In genomic region chr17:37210884-37211768, GRCm38 (mm10) we compare ENCODE assay signal across 9 mouse cellular contexts. TPM values are rescaled to one million over a fixed set of nuclear protein-coding genes. Genes with fewer than 3 reads are reported as not detected.
A peak's percentile ranks its signal among the peaks of the same experiment; 100 is the strongest.
DNase-seq lines count a peak whose midpoint lies in the region; ATAC-seq and TF ChIP-seq lines count a peak whose summit lies in the region.
"Had no signal": no experiment of that assay in that cellular context is flagged by ENCODE, and none has a peak within 500 bp of the region (broad histone marks: within the 10 kb centered on the region; RNA-seq: fewer than 3 reads in every experiment).

No protein-coding gene starts in this region.

- H3K9me3 ChIP-seq in ES-E14 (ENCODE audit: control insufficient read depth, insufficient read depth, low read depth, low read length): no peaks in the 10 kb centered on the region
- no peaks in the 10 kb centered on the region for H3K9me3 ChIP-seq in forebrain, embryonic 14.5 days (replicated peaks; ENCODE audit: control insufficient read depth, low read length)
- no peaks in the 10 kb centered on the region for H3K9me3 ChIP-seq in midbrain, embryonic 10.5 days (replicated peaks)

- intact Hi-C loops in heart, postnatal 25 days (cut with DNase I): no loop called here

- peak; percentile 85 for DNase-seq in heart, adult 11 months
- no peak for DNase-seq in heart, postnatal 25 days (ENCODE audit: low spot score)
- no peak for DNase-seq in ES-E14 (ENCODE audit: low read depth, low spot score)
- DNase-seq in forebrain, embryonic 14.5 days (ENCODE audit: low spot score): peak; percentile 25
- peak; percentile 31 for DNase-seq in midbrain, embryonic 10.5 days (ENCODE audit: low spot score)
- no peak for DNase-seq in spleen, postnatal 36 days (ENCODE audit: low spot score in 2 of 2)
- no peak for DNase-seq in adrenal gland, postnatal 4 days (ENCODE audit: low spot score in 2 of 2)
- DNase-seq in spleen, postnatal 4 days (ENCODE audit: low spot score in 2 of 2): no peak

- no peak overlapping the region for H3K27ac ChIP-seq in ES-E14 (ENCODE audit: insufficient read depth, low read depth, low read length, poor library complexity, severe bottlenecking)
- H3K27ac ChIP-seq in forebrain, embryonic 14.5 days (ENCODE audit: low read depth, low read length): no peak overlapping the region
- H3K27ac ChIP-seq in midbrain, embryonic 10.5 days (replicated peaks): no peak overlapping the region; the same call in 1 of the 2 replicates

- H3K4me3 ChIP-seq in ES-E14 (ENCODE audit: insufficient read depth in 1 of 2, low read depth in 1 of 2, low read length in 2 of 2, poor library complexity in 1 of 2, severe bottlenecking in 1 of 2): peak overlapping the region; percentile 60 to 76
- H3K4me3 ChIP-seq in forebrain, embryonic 14.5 days (ENCODE audit: low read depth, low read length): peak overlapping the region; percentile 27
- H3K4me3 ChIP-seq in midbrain, embryonic 10.5 days: peak overlapping the region; percentile 54
- H3K4me3 ChIP-seq: erythroblast, embryonic 14.5 days had no signal

- no peaks in the 10 kb centered on the region for H3K27me3 ChIP-seq in forebrain, embryonic 14.5 days (replicated peaks; ENCODE audit: control insufficient read depth, insufficient read depth, low read length)
- peaks cover 24% of the 10 kb centered on the region for H3K27me3 ChIP-seq in midbrain, embryonic 10.5 days (ENCODE audit: low read depth, poor library complexity, severe bottlenecking)

- H3K9ac ChIP-seq in ES-E14 (ENCODE audit: insufficient read depth, low read depth, low read length, poor library complexity, severe bottlenecking): peak overlapping the region; percentile 65
- H3K9ac ChIP-seq in forebrain, embryonic 14.5 days (ENCODE audit: low read length): peak overlapping the region; percentile 54

- peaks cover 0 to 7% of the 10 kb centered on the region in 2 experiments; a peak in 1 of 4 replicates for H3K4me1 ChIP-seq in ES-E14 (ENCODE audit: control insufficient read depth in 2 of 2, insufficient read depth in 2 of 2, low read length in 2 of 2, poor library complexity in 1 of 2)
- no peaks in the 10 kb centered on the region for H3K4me1 ChIP-seq in forebrain, embryonic 14.5 days (ENCODE audit: control insufficient read depth, insufficient read depth, low read length)
- peaks cover 9% of the 10 kb centered on the region for H3K4me1 ChIP-seq in midbrain, embryonic 10.5 days

- WGBS in forebrain, embryonic 14.5 days: 22% methylated on average over 40 of the region's 40 CpGs
- 19% methylated on average over 40 of the region's 40 CpGs for WGBS in midbrain, embryonic 10.5 days

- peak overlapping the region; percentile 52 for H3K4me2 ChIP-seq in forebrain, embryonic 14.5 days (ENCODE audit: low read length)

- no peaks in the 10 kb centered on the region for H3K36me3 ChIP-seq in ES-E14 (ENCODE audit: control insufficient read depth, insufficient read depth, low read length, poor library complexity, severe bottlenecking)
- no peaks in the 10 kb centered on the region for H3K36me3 ChIP-seq in forebrain, embryonic 14.5 days (ENCODE audit: control insufficient read depth, insufficient read depth, low read length)
- no peaks in the 10 kb centered on the region for H3K36me3 ChIP-seq in midbrain, embryonic 10.5 days

- in situ Hi-C loops in ES-E14 (cut with MboI; ENCODE audit: low sequenced_read_pairs in 2 of 2, unreplicated experiment in 2 of 2): no loop called here

- ATAC-seq in forebrain, embryonic 14.5 days: peak; percentile 48; the same call in 1 of the 2 replicates

TF ChIP-seq in ES-E14, 5 proteins besides CTCF, POLR2A, EP300 and RAD21:
- TF ChIP-seq ZC3H11A (IDR thresholded peaks at IDR 0.05; ENCODE audit: borderline replicate concordance, low read depth, low read length) (no peak), ZNF384 (IDR thresholded peaks at IDR 0.05; ENCODE audit: low read depth, low read length) (no peak), CHD2 (IDR thresholded peaks at IDR 0.05; ENCODE audit: low read depth, low read length) (no peak), HCFC1 (IDR thresholded peaks at IDR 0.05; ENCODE audit: borderline replicate concordance, insufficient read depth, low read length) (no peak), MAFK (IDR thresholded peaks at IDR 0.05; ENCODE audit: insufficient read depth, low read depth, low read length) (no peak)
TF ChIP-seq in ES-E14: peak in this region for 0.

RNA-seq across cellular contexts. Expression of gene Olfr95, which starts 1.8 kb away (rescaled TPM):
- total RNA-seq in heart, postnatal 25 days (2021): not detected
- not detected in 2 replicates for total RNA-seq in ES-E14 (2012; rRNA removed)
- polyA plus RNA-seq in forebrain, embryonic 14.5 days (2014; fragmentation: Nextera tagmentation; extraction: Ambion mirVana): not detected in 2 replicates
- not detected in 2 replicates for polyA plus RNA-seq in midbrain, embryonic 10.5 days (2016; fragmentation: Nextera tagmentation; extraction: Ambion mirVana)
- total RNA-seq in adrenal gland, postnatal 4 days (2021): not detected
- polyA plus RNA-seq: erythroblast, embryonic 14.5 days had no signal

RNA-seq across cellular contexts. Expression of gene Olfr96, which starts 8.8 kb away (rescaled TPM):
- not detected for total RNA-seq in heart, postnatal 25 days (2021)
- not detected in 2 replicates for total RNA-seq in ES-E14 (2012; rRNA removed)
- not detected in 2 replicates for polyA plus RNA-seq in forebrain, embryonic 14.5 days (2014; fragmentation: Nextera tagmentation; extraction: Ambion mirVana)
- polyA plus RNA-seq in midbrain, embryonic 10.5 days (2016; fragmentation: Nextera tagmentation; extraction: Ambion mirVana): not detected in 2 replicates
- not detected for total RNA-seq in adrenal gland, postnatal 4 days (2021)
- polyA plus RNA-seq: erythroblast, embryonic 14.5 days had no signal

RNA-seq across cellular contexts. Expression of gene Olfr94, which starts 10.3 kb away (rescaled TPM):
- not detected for total RNA-seq in heart, postnatal 25 days (2021)
- total RNA-seq in ES-E14 (2012; rRNA removed): not detected in 2 replicates
- not detected in 2 replicates for polyA plus RNA-seq in forebrain, embryonic 14.5 days (2014; fragmentation: Nextera tagmentation; extraction: Ambion mirVana)
- not detected in 2 replicates for polyA plus RNA-seq in midbrain, embryonic 10.5 days (2016; fragmentation: Nextera tagmentation; extraction: Ambion mirVana)
- not detected for total RNA-seq in adrenal gland, postnatal 4 days (2021)
- polyA plus RNA-seq: erythroblast, embryonic 14.5 days had no signal

RNA-seq across cellular contexts. Expression of gene Ubd, which starts 17.4 kb away (rescaled TPM):
- total RNA-seq in heart, postnatal 25 days (2021): not detected
- total RNA-seq in ES-E14 (2012; rRNA removed): not detected in 2 replicates
- polyA plus RNA-seq in forebrain, embryonic 14.5 days (2014; fragmentation: Nextera tagmentation; extraction: Ambion mirVana): not detected in 2 replicates
- not detected in 2 replicates for polyA plus RNA-seq in midbrain, embryonic 10.5 days (2016; fragmentation: Nextera tagmentation; extraction: Ambion mirVana)
- total RNA-seq in adrenal gland, postnatal 4 days (2021): not detected
- polyA plus RNA-seq: erythroblast, embryonic 14.5 days had no signal

RNA-seq across cellular contexts. Expression of gene Olfr97, which starts 26.0 kb away (rescaled TPM):
- total RNA-seq in heart, postnatal 25 days (2021): not detected
- total RNA-seq in ES-E14 (2012; rRNA removed): not detected in 2 replicates
- not detected in 2 replicates for polyA plus RNA-seq in forebrain, embryonic 14.5 days (2014; fragmentation: Nextera tagmentation; extraction: Ambion mirVana)
- polyA plus RNA-seq in midbrain, embryonic 10.5 days (2016; fragmentation: Nextera tagmentation; extraction: Ambion mirVana): not detected in 2 replicates
- not detected for total RNA-seq in adrenal gland, postnatal 4 days (2021)
- polyA plus RNA-seq: erythroblast, embryonic 14.5 days had no signal

Comparison
In these comparisons a context has a peak if more than half of its experiments do, and no peak if none do; other contexts are left out.
1. DNase-seq: peak in heart, adult 11 months (single experiment), forebrain, embryonic 14.5 days (single experiment) and midbrain, embryonic 10.5 days (single experiment); none in heart, postnatal 25 days (single experiment), ES-E14 (single experiment), spleen, postnatal 36 days (0 of 2), adrenal gland, postnatal 4 days (0 of 2) and spleen, postnatal 4 days (0 of 2).
2. Peak in every context shown above with its lines, with median percentiles within 50 percentile points of each other: H3K4me3 ChIP-seq.